Mouse (Mus musculus): Measurements from ENCODE around the gene Sema4c. TPM values are rescaled to one million over a fixed set of nuclear protein-coding genes. Genes with fewer than 3 reads are reported as not detected.

The Sema4c gene
- total and polyA plus RNA-seq, 3 experiments = 0.70 to 3.4 (median 1.5) TPM

- in situ Hi-C loops (cut with MboI; ENCODE audit: low pct_ligation_motif_present, low pct_unique_long_range_greater_than_20kb, low sequenced_read_pairs) = no loop called here
- Histone ChIP-seq H3K4me2 (ENCODE audit: insufficient read depth, low read depth, poor library complexity, severe bottlenecking) (no peak overlapping the region), H3K4me3 (replicated peaks in 1 of 3; ENCODE audit: low read depth in 2 of 3, low read length in 2 of 3, poor library complexity in 1 of 3) (no peak overlapping the region), H3K9me3 (replicated peaks; ENCODE audit: low read length) (no peaks in the 10 kb centered on the region), H3K4me1 (ENCODE audit: control insufficient read depth in 1 of 2, insufficient read depth in 2 of 2) (no peaks in the 10 kb centered on the region), H3K27me3 (replicated peaks) (no peaks in the 10 kb centered on the region), H3K27ac (ENCODE audit: insufficient read depth, low read depth) (no peak overlapping the region), H3K36me3 (replicated peaks in 1 of 2; ENCODE audit: control insufficient read depth in 1 of 2, insufficient read depth in 1 of 2, low read length in 1 of 2) (peaks cover 59 to 76% of the 10 kb centered on the region in 2 experiments), H3K79me2 (replicated peaks; ENCODE audit: control insufficient read depth, extremely low read depth, insufficient read depth, poor library complexity, severe bottlenecking) (no peaks in the 10 kb centered on the region), H3K9ac (ENCODE audit: insufficient read depth, low read depth) (no peak overlapping the region)
- dilution Hi-C loops (cut with MboI; ENCODE audit: extremely low pct_ligation_motif_present, extremely low pct_unique_long_range_greater_than_20kb, low sequenced_read_pairs) = no loop called here
- no peak for DNase-seq (ENCODE audit: extremely low read depth)
- TF ChIP-seq E2F4 (IDR thresholded peaks at IDR 0.05; ENCODE audit: insufficient replicate concordance, low read depth, low read length) (no peak), USF2 (conservative IDR thresholded peaks at IDR 0.05; ENCODE audit: low read depth, low read length) (no peak), POLR2A (IDR thresholded peaks at IDR 0.05; ENCODE audit: low read depth, low read length) (no peak), ZC3H11A (IDR thresholded peaks at IDR 0.05; ENCODE audit: low read depth, low read length) (no peak), USF1 (IDR thresholded peaks at IDR 0.05; ENCODE audit: low read depth, low read length) (no peak), JUN (IDR thresholded peaks at IDR 0.05; ENCODE audit: insufficient read depth, low read depth, low read length) (no peak), MAX (IDR thresholded peaks at IDR 0.05; ENCODE audit: low read length) (no peak), ZMIZ1 (IDR thresholded peaks at IDR 0.05; ENCODE audit: low read depth, low read length) (no peak), POLR2AphosphoS2 (IDR thresholded peaks at IDR 0.05; ENCODE audit: low read depth, low read length) (no peak), KAT2A (IDR thresholded peaks at IDR 0.05; ENCODE audit: insufficient replicate concordance, low read length) (no peak), EP300 (IDR thresholded peaks at IDR 0.05; ENCODE audit: low read length) (no peak)
Observed at GRCm38 (mm10) chr1:36528351-36528750, 29.8 kb downstream of the Sema4c start.

GRCm38 (mm10) chr1:36526903-36527302 lies 31.2 kb downstream of the Sema4c start:
- peaks cover 53 to 76% of the 10 kb centered on the region in 2 experiments for H3K36me3 ChIP-seq (replicated peaks in 1 of 2; ENCODE audit: control insufficient read depth in 1 of 2, insufficient read depth in 1 of 2, low read length in 1 of 2)
- no peaks in the 10 kb centered on the region for H3K9me3 ChIP-seq (replicated peaks; ENCODE audit: low read length)
- H3K27me3 ChIP-seq (replicated peaks) = no peaks in the 10 kb centered on the region
- H3K4me2 ChIP-seq (ENCODE audit: insufficient read depth, low read depth, poor library complexity, severe bottlenecking) = no peak overlapping the region
- H3K4me3 ChIP-seq (replicated peaks in 1 of 3; ENCODE audit: low read depth in 2 of 3, low read length in 2 of 3, poor library complexity in 1 of 3) = no peak overlapping the region
- DNase-seq (ENCODE audit: extremely low read depth) = no peak
- no peaks in the 10 kb centered on the region for H3K4me1 ChIP-seq (ENCODE audit: control insufficient read depth in 1 of 2, insufficient read depth in 2 of 2)
- dilution Hi-C loops (cut with MboI; ENCODE audit: extremely low pct_ligation_motif_present, extremely low pct_unique_long_range_greater_than_20kb, low sequenced_read_pairs) = no loop called here
- no peak for TF ChIP-seq PAX5 (IDR thresholded peaks at IDR 0.05; ENCODE audit: low read length)
- no peak for TF ChIP-seq SIN3A (IDR thresholded peaks at IDR 0.05; ENCODE audit: low read length)
- TF ChIP-seq EP300 (IDR thresholded peaks at IDR 0.05; ENCODE audit: low read length) = no peak
- TF ChIP-seq KAT2A (IDR thresholded peaks at IDR 0.05; ENCODE audit: insufficient replicate concordance, low read length) = no peak
- no peak for TF ChIP-seq POLR2A (IDR thresholded peaks at IDR 0.05; ENCODE audit: low read depth, low read length)
- TF ChIP-seq ZMIZ1 (IDR thresholded peaks at IDR 0.05; ENCODE audit: low read depth, low read length) = no peak
- TF ChIP-seq RAD21 (IDR thresholded peaks at IDR 0.05; ENCODE audit: low read depth, low read length) = no peak
- TF ChIP-seq BHLHE40 (IDR thresholded peaks at IDR 0.05; ENCODE audit: low read depth, low read length) = no peak
- no peak for TF ChIP-seq MYC (IDR thresholded peaks at IDR 0.05; ENCODE audit: low read depth, low read length)
- no peak for TF ChIP-seq ETS1 (conservative IDR thresholded peaks at IDR 0.05; ENCODE audit: low read depth, low read length)
- no peak for TF ChIP-seq CTCF (conservative IDR thresholded peaks at IDR 0.05 in 1 of 2, IDR thresholded peaks at IDR 0.05 in 1 of 2; ENCODE audit: low read depth in 2 of 2, low read length in 2 of 2)
- TF ChIP-seq NELFE (IDR thresholded peaks at IDR 0.05; ENCODE audit: low read depth, low read length) = no peak
- TF ChIP-seq MAFK (IDR thresholded peaks at IDR 0.05; ENCODE audit: insufficient replicate concordance, low read length) = no peak
- TF ChIP-seq GABPA (IDR thresholded peaks at IDR 0.05; ENCODE audit: insufficient replicate concordance, low read depth, low read length) = no peak
- TF ChIP-seq CHD1 (IDR thresholded peaks at IDR 0.05; ENCODE audit: low read depth, low read length) = no peak
- no peak for TF ChIP-seq SMC3 (IDR thresholded peaks at IDR 0.05; ENCODE audit: low read depth, low read length)
- TF ChIP-seq JUND (conservative IDR thresholded peaks at IDR 0.05; ENCODE audit: low read depth, low read length) = no peak
- no peak for TF ChIP-seq MXI1 (IDR thresholded peaks at IDR 0.05; ENCODE audit: low read depth, low read length)
- H3K27ac ChIP-seq (ENCODE audit: insufficient read depth, low read depth) = no peak overlapping the region
- H3K9ac ChIP-seq (ENCODE audit: insufficient read depth, low read depth) = no peak overlapping the region
- in situ Hi-C loops (cut with MboI; ENCODE audit: low pct_ligation_motif_present, low pct_unique_long_range_greater_than_20kb, low sequenced_read_pairs) = no loop called here
- no peaks in the 10 kb centered on the region for H3K79me2 ChIP-seq (replicated peaks; ENCODE audit: control insufficient read depth, extremely low read depth, insufficient read depth, poor library complexity, severe bottlenecking)

All from CH12.LX (cell line).